Mouse (Mus musculus) liver, postnatal 0 days (tissue): ENCODE measurements around the gene Pou6f1.

Source experiments
- CTCF ChIP-seq: sonication (generic); IDR thresholded peaks from 2 replicates; pipeline ENCODE4 v1.5.1; 2016; ENCODE audit warnings: antibody characterized with exemption, low read depth
- EP300 ChIP-seq: IDR thresholded peaks from 2 replicates; pipeline ENCODE4 v1.6.1; 2016; ENCODE audit warnings: antibody characterized with exemption, low read depth, mild to moderate bottlenecking

DNA sequence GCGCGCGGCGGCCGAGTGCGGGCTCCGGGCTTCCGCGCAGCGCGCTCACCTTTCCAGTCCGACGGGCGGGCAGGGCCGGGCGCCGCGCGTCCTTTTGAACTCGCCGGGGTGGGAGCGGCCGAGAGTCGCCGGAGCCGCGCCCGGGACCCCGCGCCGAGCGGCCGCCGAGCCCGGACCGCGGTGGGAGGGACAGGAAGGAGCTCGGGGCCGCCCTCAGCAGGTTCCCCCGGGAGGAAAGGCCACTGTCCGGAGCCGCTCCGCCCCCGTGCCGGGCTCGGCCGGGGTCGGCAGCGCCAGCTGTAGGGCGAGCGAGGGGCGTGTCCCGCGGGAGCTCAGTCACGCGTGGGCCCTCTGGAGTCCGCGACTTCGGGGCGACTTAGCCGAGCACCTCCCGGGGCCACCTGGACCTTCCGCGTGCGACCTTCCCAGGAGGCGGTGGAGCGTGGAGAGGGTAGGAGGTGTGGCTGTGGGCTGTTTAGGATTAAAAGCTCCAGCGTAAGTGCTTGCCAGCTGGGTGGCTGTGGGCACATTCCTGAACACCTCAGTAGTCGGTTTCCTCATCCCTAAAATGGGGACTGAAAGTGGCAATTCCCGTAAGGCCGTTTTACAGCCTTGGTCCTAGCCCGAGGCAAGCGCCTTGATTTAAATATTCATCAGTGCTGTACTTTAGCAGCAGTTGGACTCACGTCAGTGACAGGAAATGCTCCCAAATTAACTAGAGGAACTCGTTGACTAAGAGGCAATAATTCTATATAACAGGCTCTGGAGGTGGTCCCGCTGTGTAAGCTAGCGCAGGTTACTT, 37.1 kb upstream of the Pou6f1 start, which contains the start of gene Smagp:
- no peak for TF ChIP-seq CTCF
- no peak for TF ChIP-seq EP300
